Mouse (Mus musculus) bone marrow, adult 2 months (tissue): Measurements from ENCODE around the gene 0610037L13Rik.

Source experiments
- CTCF ChIP-seq: fragments of 200-500 bp; IDR thresholded peaks from 2 replicates; pipeline ENCODE4 v1.5.1; 2011; ENCODE audit warnings: low read length, control low read depth; ENCODE audit not compliant: control insufficient read depth, insufficient read depth
- POLR2A ChIP-seq: fragments of 200-500 bp; IDR thresholded peaks from 2 replicates; pipeline ENCODE4 v1.6.1; 2011; ENCODE audit warnings: low read depth, mild to moderate bottlenecking, control low read depth, low read length, borderline replicate concordance; ENCODE audit not compliant: control insufficient read depth

DNA sequence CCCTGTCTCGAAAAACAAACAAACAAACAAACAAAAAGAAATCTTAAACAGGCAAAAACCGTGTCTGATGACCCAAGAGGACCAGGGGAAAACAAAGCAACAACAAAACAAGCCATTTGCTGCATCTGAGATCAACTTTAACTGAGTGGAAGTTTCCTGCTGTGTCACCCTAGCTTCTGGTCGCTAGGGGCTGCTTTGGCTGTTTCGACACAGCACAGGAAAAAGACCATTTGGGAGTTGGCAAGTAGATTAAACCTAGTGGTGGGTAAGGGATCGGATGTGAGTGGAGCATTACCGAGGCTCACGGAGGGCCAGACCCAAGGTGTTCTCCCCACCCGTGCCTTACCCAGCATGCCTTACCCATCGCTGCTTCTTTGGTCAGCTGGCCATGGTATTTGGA, 16.9 kb downstream of the 0610037L13Rik start:
- no peak for TF ChIP-seq POLR2A
- TF ChIP-seq CTCF, result no peak
